Mouse (Mus musculus) liver, embryonic 14.5 days (tissue): ENCODE measurements at regions not wholly inside any gene's neighbourhood (a gene's known extent, or its start where the extent isn't known, plus 50 kb on each side); places are given as distances from the start of the nearest gene placed in this dataset.

Source experiments
- CTCF ChIP-seq: IDR thresholded peaks from 2 replicates; pipeline ENCODE4 v1.5.1; 2016; ENCODE audit warnings: antibody characterized with exemption, low read depth, control low read depth
- EP300 ChIP-seq: IDR thresholded peaks from 2 replicates; pipeline ENCODE4 v1.6.1; 2016; ENCODE audit warnings: antibody characterized with exemption, low read depth

DNA sequence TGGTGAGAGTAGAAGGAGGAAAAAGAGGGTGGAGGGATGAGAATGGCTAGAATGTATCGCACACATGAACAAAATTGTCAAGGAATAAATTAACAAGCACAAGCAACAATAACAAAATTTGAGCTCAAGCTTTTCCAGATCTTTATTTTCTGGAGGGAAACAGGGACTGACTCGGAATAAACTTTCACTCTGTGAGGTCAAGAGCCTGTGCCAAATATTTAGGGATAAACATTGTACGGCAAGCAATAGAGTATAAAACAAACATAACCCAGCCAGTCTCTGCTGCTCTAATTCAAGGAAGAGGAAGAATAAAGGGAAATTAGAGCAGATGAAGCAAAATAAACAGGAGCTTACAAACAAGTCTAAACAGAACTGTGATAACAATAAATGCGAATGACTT lies 78.3 kb downstream of the Gm13691 start:
- TF ChIP-seq EP300: no peak
- no peak for TF ChIP-seq CTCF
